Mouse (Mus musculus) liver, embryonic 14.5 days (tissue): ENCODE measurements around the gene Lrrc40.

Experiments
- CTCF ChIP-seq: IDR thresholded peaks from 2 replicates; pipeline ENCODE4 v1.5.1; 2016; ENCODE audit warnings: antibody characterized with exemption, low read depth, control low read depth
- EP300 ChIP-seq: IDR thresholded peaks from 2 replicates; pipeline ENCODE4 v1.6.1; 2016; ENCODE audit warnings: antibody characterized with exemption, low read depth

DNA sequence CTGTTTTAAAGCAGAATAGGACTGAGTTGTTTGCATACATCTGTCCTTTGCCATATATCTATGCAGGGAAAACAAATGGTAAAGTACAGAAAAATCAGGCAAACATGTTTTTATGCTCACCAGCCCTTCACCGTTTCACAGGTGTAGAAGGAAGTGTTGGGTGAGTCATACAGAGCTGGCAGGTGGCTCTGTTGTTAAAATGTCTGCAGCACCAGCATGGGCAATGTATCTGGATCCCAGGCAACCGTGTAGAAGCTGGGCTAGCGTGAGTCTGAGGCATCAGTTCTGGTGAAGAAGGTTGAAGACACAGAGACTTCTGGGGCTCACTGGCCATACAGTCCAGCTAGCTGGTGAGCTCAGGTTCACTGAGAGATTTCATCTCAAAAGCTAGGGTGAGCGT is 57.5 kb downstream of the Lrrc40 start:
- TF ChIP-seq EP300 (no peak), CTCF (no peak)
